Mouse (Mus musculus) ES-E14 (cell line): ENCODE results near the gene Chd5.

ENCODE experiments used
- MAFK ChIP-seq: IDR thresholded peaks from 2 replicates; pipeline ENCODE4 v1.6.1; 2014; ENCODE audit warnings: mild to moderate bottlenecking, low read depth, low read length, inconsistent platforms; ENCODE audit not compliant: insufficient read depth
- ZNF384 ChIP-seq: IDR thresholded peaks from 2 replicates; pipeline ENCODE4 v1.6.1; 2012; ENCODE audit warnings: low read depth, low read length, inconsistent platforms

- TF ChIP-seq MAFK (no peak), ZNF384 (no peak)
Observed at GRCm38 (mm10) chr4:152303172-152303571, 35.3 kb upstream of the Chd5 start.
